Mouse (Mus musculus) bone marrow, adult 2 months (tissue): ENCODE measurements around the gene Fastkd5.

Source experiments
- CTCF ChIP-seq: fragments of 200-500 bp; IDR thresholded peaks from 2 replicates; pipeline ENCODE4 v1.5.1; 2011; ENCODE audit warnings: low read length, control low read depth; ENCODE audit not compliant: control insufficient read depth, insufficient read depth
- POLR2A ChIP-seq: fragments of 200-500 bp; IDR thresholded peaks from 2 replicates; pipeline ENCODE4 v1.6.1; 2011; ENCODE audit warnings: low read depth, mild to moderate bottlenecking, control low read depth, low read length, borderline replicate concordance; ENCODE audit not compliant: control insufficient read depth

DNA sequence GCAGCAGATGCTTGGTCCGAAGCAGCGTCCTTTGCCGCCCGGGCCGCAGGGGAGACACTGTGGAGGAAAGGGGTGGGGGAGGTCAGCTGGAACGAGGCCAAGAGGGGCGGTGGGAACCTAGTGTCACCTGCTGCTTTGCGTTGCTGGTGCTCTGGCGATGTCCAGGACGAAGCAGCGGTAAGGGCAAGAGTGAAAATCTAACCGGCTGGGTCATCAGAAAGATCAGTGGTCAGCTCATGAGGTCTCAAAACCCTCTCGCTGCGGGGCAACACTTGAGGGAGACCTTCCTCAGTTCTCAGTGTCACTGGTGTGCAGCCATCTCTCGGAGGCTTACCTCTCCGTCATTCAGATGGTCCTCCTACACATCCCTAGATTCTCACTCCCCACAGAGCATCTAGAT lies 48.6 kb downstream of the Fastkd5 start:
- TF ChIP-seq CTCF, result no peak
- TF ChIP-seq POLR2A, result no peak
